Mouse (Mus musculus) frontal cortex, adult (tissue): ENCODE measurements around the gene Il17f.
A peak's percentile ranks its signal among the peaks of the same experiment; 100 is the strongest.
"Not testable (repeated sequence)": the region's sequence is repeated elsewhere in the genome, so short reads cannot be mapped to it uniquely, and the experiment has no call there.

Source experiments
- ATAC-seq: cut with Nextera tagmentation; 2 replicates; pipeline ENCODE4 v1.9.2; 2017; ENCODE audit warnings: mild to moderate bottlenecking, moderate library complexity, mixed read lengths; ENCODE audit not compliant: low TSS enrichment

Il17f gene

GRCm38 (mm10) chr1:20787046-20787445, 3.4 kb downstream of the Il17f start:
- ATAC-seq = no peak

- ATAC-seq = no peak
Observed at GRCm38 (mm10) chr1:20778366-20778765, 12.1 kb downstream of the Il17f start.

- ATAC-seq = not testable (repeated sequence)
Observed at GRCm38 (mm10) chr1:20774026-20774730, 16.2 kb downstream of the Il17f start.

GRCm38 (mm10) chr1:20766526-20766925, 23.9 kb downstream of the Il17f start:
- no peak for ATAC-seq

- no peak for ATAC-seq
Observed at GRCm38 (mm10) chr1:20761411-20761810, 29.0 kb downstream of the Il17f start.

- no peak; the same call in 1 of the 2 replicates for ATAC-seq
Observed at GRCm38 (mm10) chr1:20760331-20760730, 30.1 kb downstream of the Il17f start.

- ATAC-seq = peak; percentile 100
Observed at GRCm38 (mm10) chr1:20759799-20760198, 30.6 kb downstream of the Il17f start.

- ATAC-seq = no peak
Observed at GRCm38 (mm10) chr1:20757586-20757985, 32.8 kb downstream of the Il17f start.

GRCm38 (mm10) chr1:20754439-20754838, 36.0 kb downstream of the Il17f start:
- 0 out of 2 replicates have a peak, but pooled peaks have one; percentile 52 for ATAC-seq

- ATAC-seq = no peak
Observed at GRCm38 (mm10) chr1:20740496-20740998, 49.9 kb downstream of the Il17f start.

- ATAC-seq = peak; percentile 90
Observed at GRCm38 (mm10) chr1:20738483-20738882, 51.9 kb downstream of the Il17f start.

- ATAC-seq = no peak
Observed at GRCm38 (mm10) chr1:20736572-20736971, 53.8 kb downstream of the Il17f start.

GRCm38 (mm10) chr1:20730903-20731302, 59.5 kb downstream of the Il17f start, which contains the start of gene Il17a:
Il17a (plus strand) TSS chr1:20730905.
- no peak for ATAC-seq
